Mouse (Mus musculus) granulocyte monocyte progenitor cell, adult 5-6 weeks (primary cell): Measurements from ENCODE around the gene Gm33815. TPM values are rescaled to one million over a fixed set of nuclear protein-coding genes. Genes with fewer than 3 reads are reported as not detected.
"Not testable (repeated sequence)": the region's sequence is repeated elsewhere in the genome, so short reads cannot be mapped to it uniquely, and the experiment has no call there.

Experiments used
- ATAC-seq: replicated peaks from 2 replicates; pipeline ENCODE4 v1.8.0; 2016; ENCODE audit warnings: mild to moderate bottlenecking, moderate TSS enrichment, inconsistent platforms; ENCODE audit not compliant: poor library complexity, severe bottlenecking
- total RNA-seq, 2 experiments: library from RNA; stranded (forward) in 1 of 2; stranded (reverse) in 1 of 2; fragments of 200-712, 200-1000 nt in 1 of 2; fragments of >200 nt in 1 of 2; fragmentation: Nextera tagmentation in 1 of 2; gene quantifications; 2 replicates each; pipeline ENCODE4 v1.2.3; 2014 to 2017

The Gm33815 gene
- total RNA-seq (2014; fragmentation: Nextera tagmentation) (not detected in 2 replicates), total RNA-seq (2017) (not detected in 2 replicates)

GRCm38 (mm10) chrY:69320832-69321231 is at the start of gene Gm33815:
TSS of gene Gm33815 (plus strand) at chrY:69321132.
- not testable (repeated sequence) for ATAC-seq
